Mouse (Mus musculus) G1E (cell line): Measurements from ENCODE around the gene Lat2. TPM values are rescaled to one million over a fixed set of nuclear protein-coding genes. Genes with fewer than 3 reads are reported as not detected.

Source experiments
- ATAC-seq: 2 replicates; pipeline ENCODE4 v1.8.0; 2016; ENCODE audit warnings: mild to moderate bottlenecking; ENCODE audit not compliant: insufficient number of reproducible peaks, poor library complexity, low FRiP score, severe bottlenecking; ENCODE audit errors: extremely low read depth
- DNase-seq: peaks from one replicate; pipeline ENCODE4 v3.0.0; 2012; ENCODE audit warnings: low spot score
- H3K27me3 ChIP-seq: 2 replicates; pipeline ENCODE4 v1.6.1; 2012; ENCODE audit warnings: mild to moderate bottlenecking, low read length, inconsistent platforms; ENCODE audit not compliant: insufficient read depth
- H3K36me3 ChIP-seq: replicated peaks from 2 replicates; pipeline ENCODE3; 2012; ENCODE audit warnings: mild to moderate bottlenecking, inconsistent platforms
- H3K4me1 ChIP-seq: 2 replicates; pipeline ENCODE4 v1.6.1; 2012; ENCODE audit warnings: low read depth, low read length, inconsistent platforms, mixed read lengths; ENCODE audit not compliant: insufficient read depth
- H3K4me3 ChIP-seq: 2 replicates; pipeline ENCODE4 v1.5.1; 2012; ENCODE audit warnings: low read depth, mild to moderate bottlenecking, inconsistent platforms, low read length, moderate library complexity, mixed read lengths
- H3K9me3 ChIP-seq: replicated peaks from 2 replicates; pipeline ENCODE4 v1.6.1; 2012; ENCODE audit warnings: inconsistent platforms
- CTCF ChIP-seq: IDR thresholded peaks from 2 replicates; pipeline ENCODE4 v1.5.1; 2012; ENCODE audit warnings: low read depth, low read length, inconsistent platforms, mixed read lengths
- GATA1 ChIP-seq: IDR thresholded peaks from 2 replicates; pipeline ENCODE4 v1.6.1; 2012; ENCODE audit warnings: borderline replicate concordance, low read length, inconsistent platforms, mixed read lengths
- GATA2 ChIP-seq: IDR thresholded peaks from 2 replicates; pipeline ENCODE4 v1.6.1; 2012; ENCODE audit warnings: low read depth, low read length, inconsistent platforms, borderline replicate concordance
- POLR2AphosphoS5 ChIP-seq: IDR thresholded peaks from 2 replicates; pipeline ENCODE4 v1.6.1; 2012; ENCODE audit warnings: low read depth, low read length, inconsistent platforms; ENCODE audit not compliant: insufficient replicate concordance
- TAL1 ChIP-seq: conservative IDR thresholded peaks from 2 replicates; pipeline ENCODE4 v1.6.1; 2012; ENCODE audit warnings: low read depth, low read length, inconsistent platforms, mixed read lengths
- polyA plus RNA-seq: library from polyadenylated mRNA; stranded (reverse); fragments of >175 nt; gene quantifications from 2 replicates; pipeline ENCODE4 v1.2.3, GENCODE M21; 2012
- total RNA-seq, 2 experiments: library from RNA; stranded (forward) in 1 of 2; stranded (reverse) in 1 of 2; fragments of 200-1000 nt in 1 of 2; fragments of >200 nt in 1 of 2; fragmentation: Nextera tagmentation in 1 of 2; gene quantifications; 2 replicates each; pipeline ENCODE4 v1.2.3; 2014 to 2017

Lat2 gene
- total and polyA plus RNA-seq, 3 experiments, result 0.28 to 12.8 TPM; not detected in 1

DNA sequence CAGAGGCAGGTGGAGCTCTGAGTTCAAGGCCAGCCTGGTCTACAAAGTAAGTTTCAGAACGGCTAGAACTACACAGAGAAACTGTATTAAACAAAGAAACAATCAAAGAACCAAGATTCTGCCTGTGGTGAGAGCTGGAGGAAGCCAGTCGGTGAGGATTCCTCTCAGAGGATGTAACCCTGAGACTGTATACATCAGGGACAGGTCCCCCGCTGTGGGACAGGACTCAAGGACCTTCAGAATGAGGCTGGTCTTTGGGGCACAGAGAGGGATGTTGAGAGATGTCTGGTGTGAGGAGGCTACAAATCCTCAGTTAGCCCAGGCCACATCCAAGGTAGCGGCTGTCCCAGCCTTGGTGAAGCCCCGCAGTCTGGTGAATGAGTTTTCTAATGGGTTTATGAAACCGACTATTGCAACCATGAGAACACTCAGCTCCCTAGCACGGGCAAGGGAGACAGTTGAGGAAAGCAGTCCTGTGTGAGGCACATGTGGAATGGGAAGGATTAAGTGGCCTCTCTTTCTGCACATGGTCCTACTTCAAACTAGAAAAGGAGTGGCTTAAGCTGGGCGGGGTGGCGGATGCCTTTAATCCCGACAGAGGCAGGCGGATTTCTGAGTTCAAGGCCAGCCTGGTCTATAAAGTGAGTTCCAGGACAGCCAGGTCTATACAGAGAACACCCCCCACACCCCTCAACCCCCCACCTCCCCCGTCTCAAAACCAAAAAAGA, 4.7 kb downstream of the Lat2 start:
- peaks cover 40% of the 10 kb centered on the region for H3K4me1 ChIP-seq
- no peaks in the 10 kb centered on the region for H3K9me3 ChIP-seq
- H3K27me3 ChIP-seq, result peaks cover 18% of the 10 kb centered on the region; the same call in 1 of the 2 replicates
- ATAC-seq (no peak), DNase-seq (no peak)
- no peak for TF ChIP-seq POLR2AphosphoS5
- TF ChIP-seq CTCF, result no peak
- TF ChIP-seq GATA1, result no peak
- TF ChIP-seq GATA2, result no peak
- TF ChIP-seq TAL1, result no peak
- no peak overlapping the region for H3K4me3 ChIP-seq
- H3K36me3 ChIP-seq, result peaks cover 19% of the 10 kb centered on the region

DNA sequence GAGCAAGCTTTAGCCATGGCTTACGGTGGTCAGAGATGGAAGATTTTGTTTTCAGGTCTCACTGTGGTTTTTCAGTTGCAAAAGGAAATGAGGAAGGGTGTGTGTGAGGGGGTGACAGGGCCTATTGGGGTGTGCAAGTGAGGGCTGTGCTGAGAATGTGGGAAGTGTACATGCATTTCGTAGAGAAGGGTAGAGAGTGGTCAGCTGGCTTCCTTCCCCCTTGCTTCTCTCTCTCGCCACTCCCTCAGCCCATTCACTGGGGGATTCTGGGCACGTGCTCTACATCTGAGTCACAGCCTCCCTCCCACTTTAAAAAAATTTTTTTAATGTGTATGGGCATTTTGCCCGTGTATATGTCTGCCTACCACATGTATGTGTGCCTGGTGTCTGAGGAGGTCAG, 7.7 kb downstream of the Lat2 start:
- DNase-seq, result no peak
- H3K27me3 ChIP-seq, result peaks cover 34% of the 10 kb centered on the region; the same call in 1 of the 2 replicates
- H3K4me1 ChIP-seq, result peaks cover 32% of the 10 kb centered on the region
- TF ChIP-seq CTCF (no peak), GATA1 (no peak), GATA2 (no peak), POLR2AphosphoS5 (no peak), TAL1 (no peak)
- H3K4me3 ChIP-seq, result no peak overlapping the region
- ATAC-seq, result peak; percentile 69
- peaks cover 2% of the 10 kb centered on the region for H3K36me3 ChIP-seq
- no peaks in the 10 kb centered on the region for H3K9me3 ChIP-seq

DNA sequence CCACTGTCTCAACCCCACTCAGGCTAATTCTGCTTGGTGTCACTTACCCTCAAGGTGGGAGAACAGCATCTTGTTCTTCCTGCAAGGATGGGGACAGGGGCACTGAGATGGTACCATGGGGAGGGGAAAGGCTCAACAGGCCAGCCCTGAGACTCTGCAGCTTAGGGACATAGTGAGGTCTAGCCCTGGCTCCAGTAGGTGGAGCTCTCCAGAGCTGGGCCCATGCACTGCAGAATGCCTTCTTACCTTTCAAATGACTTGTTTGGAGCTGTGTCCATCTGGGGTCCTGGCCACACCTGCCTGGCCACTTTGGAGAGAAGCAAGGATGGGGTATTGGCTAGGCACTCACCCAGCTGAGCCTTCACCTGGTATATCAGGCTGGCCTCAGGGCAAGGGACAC, 8.5 kb downstream of the Lat2 start:
- Histone ChIP-seq H3K9me3 (no peaks in the 10 kb centered on the region), H3K4me3 (no peak overlapping the region), H3K4me1 (peaks cover 28% of the 10 kb centered on the region), H3K27me3 (peaks cover 34% of the 10 kb centered on the region; the same call in 1 of the 2 replicates), H3K36me3 (peaks cover 2% of the 10 kb centered on the region)
- DNase-seq, result no peak
- no peak for TF ChIP-seq POLR2AphosphoS5
- no peak for TF ChIP-seq CTCF
- TF ChIP-seq GATA1, result no peak
- no peak for TF ChIP-seq TAL1
- no peak for TF ChIP-seq GATA2
- no peak for ATAC-seq

DNA sequence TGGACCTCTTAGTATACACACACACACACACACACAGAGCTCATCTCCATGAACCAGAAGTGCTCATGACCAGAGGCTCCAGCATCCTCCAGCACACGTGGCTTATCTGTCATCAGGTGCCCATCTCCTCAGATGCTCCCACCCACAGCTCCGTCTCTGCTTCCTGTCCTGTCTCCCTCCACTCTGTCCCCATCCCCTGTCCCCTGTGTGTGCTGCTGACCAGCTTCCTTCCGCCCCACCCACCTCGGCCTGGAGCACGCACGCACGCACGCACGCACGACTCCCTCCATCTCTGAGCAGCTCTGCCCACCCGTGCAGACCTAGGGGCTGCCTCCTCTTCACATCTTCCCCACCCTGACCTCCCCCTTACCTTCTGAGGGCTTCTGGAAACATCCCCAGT, 10.4 kb downstream of the Lat2 start:
- TF ChIP-seq POLR2AphosphoS5, result no peak
- no peak for TF ChIP-seq TAL1
- no peak for TF ChIP-seq GATA1
- no peak for TF ChIP-seq GATA2
- no peak for TF ChIP-seq CTCF
- peaks cover 28% of the 10 kb centered on the region; the same call in 1 of the 2 replicates for H3K27me3 ChIP-seq
- peaks cover 28% of the 10 kb centered on the region for H3K4me1 ChIP-seq
- no peaks in the 10 kb centered on the region for H3K9me3 ChIP-seq
- no peak for ATAC-seq
- DNase-seq, result no peak
- H3K36me3 ChIP-seq, result peaks cover 10% of the 10 kb centered on the region
- no peak overlapping the region for H3K4me3 ChIP-seq

DNA sequence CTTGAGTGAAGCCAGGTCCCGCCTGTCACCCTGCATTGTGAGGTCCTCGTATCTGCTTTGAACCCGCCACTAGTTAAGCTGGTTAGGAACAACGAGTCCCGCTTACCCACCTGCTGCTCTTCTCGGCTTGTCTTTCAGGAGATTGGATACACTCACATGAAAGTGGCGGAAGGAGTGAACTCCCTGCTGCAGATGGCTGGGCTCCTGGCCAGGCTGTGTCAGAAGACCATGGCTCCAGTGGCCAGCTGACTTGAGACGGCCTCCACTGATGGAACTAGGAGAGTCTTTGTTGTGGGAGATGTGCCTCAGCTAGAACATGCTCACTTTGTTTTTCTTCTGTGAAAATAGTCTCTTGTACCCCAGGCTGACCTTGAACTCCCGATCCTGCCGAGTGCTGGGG, 17.1 kb downstream of the Lat2 start:
- Histone ChIP-seq H3K9me3 (no peaks in the 10 kb centered on the region), H3K4me1 (peaks cover 23% of the 10 kb centered on the region), H3K27me3 (0 out of 2 replicates have a peak, but pooled peaks cover 3% of the 10 kb centered on the region), H3K36me3 (peaks cover 74% of the 10 kb centered on the region), H3K4me3 (no peak overlapping the region)
- TF ChIP-seq GATA2 (no peak), TAL1 (no peak), CTCF (no peak)
- DNase-seq (no peak), ATAC-seq (no peak)

DNA sequence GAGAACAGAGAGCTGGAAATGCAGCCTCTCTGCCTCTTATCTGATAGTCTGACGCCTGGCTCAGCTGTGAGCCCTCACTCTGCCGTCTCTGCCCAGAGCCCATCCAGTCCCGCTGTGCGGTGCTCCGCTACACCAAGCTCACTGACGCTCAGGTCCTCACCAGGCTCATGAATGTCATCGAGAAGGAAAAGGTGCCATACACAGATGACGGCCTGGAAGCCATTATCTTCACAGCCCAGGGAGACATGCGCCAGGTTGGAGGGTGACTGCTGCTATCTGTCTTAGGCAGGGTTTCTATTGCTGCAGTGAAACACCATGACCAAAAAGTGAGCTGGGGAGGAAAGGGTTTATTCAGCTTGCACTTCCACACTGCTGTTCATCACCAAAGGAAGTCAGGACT, 21.7 kb downstream of the Lat2 start:
- Histone ChIP-seq H3K36me3 (peaks cover 96% of the 10 kb centered on the region), H3K4me1 (peaks cover 48% of the 10 kb centered on the region), H3K4me3 (no peak overlapping the region), H3K27me3 (no peaks in the 10 kb centered on the region), H3K9me3 (no peaks in the 10 kb centered on the region)
- ATAC-seq (no peak; the same call in 1 of the 2 replicates), DNase-seq (no peak)
- TF ChIP-seq POLR2AphosphoS5, result no peak
- TF ChIP-seq CTCF, result no peak
- no peak for TF ChIP-seq GATA1
- no peak for TF ChIP-seq TAL1
- TF ChIP-seq GATA2, result no peak
